Mouse (Mus musculus) megakaryocyte-erythroid progenitor cell, adult 5 weeks (primary cell): Measurements from ENCODE around the gene Lamp1. TPM values are rescaled to one million over a fixed set of nuclear protein-coding genes. Genes with fewer than 3 reads are reported as not detected.

Experiments used
- polyA plus RNA-seq: library from polyadenylated mRNA; stranded (reverse); fragments of >175 nt; gene quantifications from 2 replicates; pipeline ENCODE4 v1.2.3, GENCODE M21; 2012

The Lamp1 gene
- polyA plus RNA-seq, result 194 and 297 TPM in 2 replicates

GRCm38 (mm10) chr8:13158718-13159376, at the start of gene Lamp1:
Gene Lamp1 (plus strand): TSS chr8:13159161.

GRCm38 (mm10) chr8:13200301-13201012, 41.5 kb downstream of the Lamp1 start, which contains the start of gene Grtp1:
Gene Grtp1 (minus strand): TSS chr8:13200620.

Other genes starting within 250 kb of the Lamp1 start
- 0.39 and 2.3 TPM in 2 replicates for gene F7, start 133.1 kb upstream of the Lamp1 start, polyA plus RNA-seq
- 10.6 and 35.2 TPM in 2 replicates for gene F10, start 121.9 kb upstream of the Lamp1 start, polyA plus RNA-seq
- gene Proz, start 98.2 kb upstream of the Lamp1 start, polyA plus RNA-seq, result not detected in 2 replicates
- 10.3 and 11.0 TPM in 2 replicates for gene Pcid2, start 53.7 kb upstream of the Lamp1 start, polyA plus RNA-seq
- gene Cul4a, start 53.5 kb upstream of the Lamp1 start, polyA plus RNA-seq, result 26.8 and 32.1 TPM in 2 replicates
- 1.3 and 3.1 TPM in 2 replicates for gene Grtp1, start 41.5 kb downstream of the Lamp1 start, polyA plus RNA-seq
- gene Adprhl1, start 95.0 kb downstream of the Lamp1 start, polyA plus RNA-seq, result not detected in 2 replicates
- 3.3 TPM in 2 replicates for gene Dcun1d2, start 129.0 kb downstream of the Lamp1 start, polyA plus RNA-seq
- gene Tmco3, start 129.0 kb downstream of the Lamp1 start, polyA plus RNA-seq, result 16.1 and 18.9 TPM in 2 replicates
- gene Tfdp1, start 179.6 kb downstream of the Lamp1 start, polyA plus RNA-seq, result 54.1 and 56.0 TPM in 2 replicates
- 0.07 and 0.13 TPM in 2 replicates for gene Atp4b, start 237.7 kb downstream of the Lamp1 start, polyA plus RNA-seq
- gene Grk1, start 245.9 kb downstream of the Lamp1 start, polyA plus RNA-seq, result not detected in 2 replicates